Mouse (Mus musculus): ENCODE measurements around the gene Hdac11. TPM values are rescaled to one million over a fixed set of nuclear protein-coding genes. Genes with fewer than 3 reads are reported as not detected.
"Not testable (repeated sequence)": the region's sequence is repeated elsewhere in the genome, so short reads cannot be mapped to it uniquely, and the experiment has no call there.

Hdac11 gene
- total RNA-seq, 2 experiments from 2014 or later, result 5.9 to 6.0 TPM

GRCm38 (mm10) chr6:91205346-91205745, 48.9 kb downstream of the Hdac11 start:
- DNase-seq, result no peak

- DNase-seq, result no peak
Measured at GRCm38 (mm10) chr6:91205791-91206190, 49.3 kb downstream of the Hdac11 start.

GRCm38 (mm10) chr6:91207491-91207890, 51.0 kb downstream of the Hdac11 start:
- no peak for DNase-seq

- no peak for DNase-seq
Measured at GRCm38 (mm10) chr6:91209780-91210179, 53.3 kb downstream of the Hdac11 start.

- no peak for DNase-seq
Measured at GRCm38 (mm10) chr6:91210852-91211251, 54.4 kb downstream of the Hdac11 start.

- DNase-seq, result not testable (repeated sequence)
Measured at GRCm38 (mm10) chr6:91212155-91212554, 55.7 kb downstream of the Hdac11 start, which contains the start of gene Fbln2. TSS of gene Fbln2 (plus strand) at chr6:91212455.

- DNase-seq, result peak; percentile 86
Measured at GRCm38 (mm10) chr6:91212571-91212970, 56.1 kb downstream of the Hdac11 start.

GRCm38 (mm10) chr6:91213287-91214218, 57.1 kb downstream of the Hdac11 start:
- no peak for DNase-seq

GRCm38 (mm10) chr6:91215454-91215853, 59.0 kb downstream of the Hdac11 start:
- no peak for DNase-seq

GRCm38 (mm10) chr6:91218445-91218844, 62.0 kb downstream of the Hdac11 start:
- no peak for DNase-seq

- no peak for DNase-seq
Measured at GRCm38 (mm10) chr6:91218871-91219270, 62.4 kb downstream of the Hdac11 start.

GRCm38 (mm10) chr6:91220062-91220461, 63.6 kb downstream of the Hdac11 start:
- no peak for DNase-seq

GRCm38 (mm10) chr6:91221094-91221493, 64.6 kb downstream of the Hdac11 start:
- DNase-seq, result no peak

GRCm38 (mm10) chr6:91222694-91223346, 66.4 kb downstream of the Hdac11 start:
- no peak for DNase-seq

Other genes with a start within 250 kb of the Hdac11 start
- gene Iqsec1, start 168.0 kb upstream of the Hdac11 start, total RNA-seq (2021), result 10 to 100 TPM; 57.7 to 63.6 TPM
- gene Nup210, start 39.8 kb upstream of the Hdac11 start, total RNA-seq (2021), result 10 to 100 TPM; 20.1 to 21.6 TPM
- gene Fbln2, start 55.8 kb downstream of the Hdac11 start, total RNA-seq (2021), result 10 to 100 TPM; 47.7 to 50.2 TPM

Data from gastrocnemius, postnatal 25 days (tissue).